Mouse (Mus musculus) stomach, embryonic 15.5 days (tissue): ENCODE measurements around the gene Pacs2. TPM values are rescaled to one million over a fixed set of nuclear protein-coding genes. Genes with fewer than 3 reads are reported as not detected.

Source experiments
- ATAC-seq: fragments of 200-750 bp; cut with Nextera tagmentation; 2 replicates; pipeline ENCODE4 v1.8.0; 2017; ENCODE audit warnings: low read depth, moderate number of reproducible peaks, moderate TSS enrichment; ENCODE audit not compliant: insufficient read depth, low FRiP score
- H3K27ac ChIP-seq: fragments of 300-500 bp; sonication (generic); 2 replicates; pipeline ENCODE4 v1.5.1; 2015; ENCODE audit warnings: mild to moderate bottlenecking, inconsistent platforms
- H3K27me3 ChIP-seq: fragments of 300-500 bp; sonication (generic); replicated peaks from 2 replicates; pipeline ENCODE4 v1.6.1; 2015; ENCODE audit warnings: inconsistent platforms
- H3K36me3 ChIP-seq: fragments of 300-500 bp; sonication (generic); 2 replicates; pipeline ENCODE4 v1.6.1; 2015; ENCODE audit warnings: inconsistent platforms
- H3K4me1 ChIP-seq: fragments of 300-500 bp; sonication (generic); 2 replicates; pipeline ENCODE4 v1.6.1; 2015; ENCODE audit warnings: inconsistent platforms
- H3K4me2 ChIP-seq: fragments of 300-500 bp; sonication (generic); 2 replicates; pipeline ENCODE4 v1.6.1; 2015; ENCODE audit warnings: mild to moderate bottlenecking, inconsistent platforms
- H3K4me3 ChIP-seq: fragments of 300-500 bp; sonication (generic); replicated peaks from 2 replicates; pipeline ENCODE4 v1.5.1; 2015; ENCODE audit warnings: inconsistent platforms
- H3K9ac ChIP-seq: fragments of 300-500 bp; sonication (generic); 2 replicates; pipeline ENCODE4 v1.6.1; 2015; ENCODE audit warnings: inconsistent platforms
- H3K9me3 ChIP-seq: fragments of 300-500 bp; sonication (generic); 2 replicates; pipeline ENCODE4 v1.6.1; 2016; ENCODE audit warnings: inconsistent platforms
- WGBS: fragments of 180-500 bp; shearing (Covaris S2); methylation state at CpG from one replicate; pipeline ENCODE4 v1.1.7; 2015; 5-methylcytosine and 5-hydroxymethylcytosine counted together
- polyA plus RNA-seq: library from polyadenylated mRNA; unstranded; fragments of >200 nt; fragmentation: Nextera tagmentation; extraction: Ambion mirVana; gene quantifications from 2 replicates; pipeline ENCODE4 v1.2.1, GENCODE M21; 2015

Pacs2 gene
- polyA plus RNA-seq, 1 experiment from 2014 or later: 12.1 TPM

DNA sequence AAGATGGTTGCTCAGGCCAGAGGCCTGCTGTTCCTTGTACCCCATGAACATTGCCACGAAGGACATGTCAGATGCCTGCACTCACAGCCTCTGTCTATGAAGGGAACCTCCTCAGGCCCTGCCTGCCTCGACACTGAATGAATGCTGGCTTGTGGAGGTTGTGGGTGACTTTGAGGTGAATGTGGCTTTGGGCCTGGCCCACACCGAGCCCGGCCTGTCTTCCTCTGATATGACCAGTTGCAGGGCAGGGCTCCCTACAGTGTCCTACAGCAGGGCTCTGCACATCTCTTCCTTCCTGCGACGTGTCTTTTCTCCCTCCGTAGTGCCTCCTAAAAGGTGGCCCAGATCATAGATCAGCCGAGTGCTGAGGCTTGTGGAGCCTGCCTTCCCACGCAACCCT lies 16.7 kb downstream of the Pacs2 start:
- H3K4me3 ChIP-seq: no peak overlapping the region
- peak overlapping the region; percentile 1; the same call in 1 of the 2 replicates for H3K27ac ChIP-seq
- H3K36me3 ChIP-seq: no peaks in the 10 kb centered on the region
- H3K4me2 ChIP-seq: no peak overlapping the region
- H3K9me3 ChIP-seq: no peaks in the 10 kb centered on the region
- H3K4me1 ChIP-seq: 0 out of 2 replicates have a peak, but pooled peaks cover 20% of the 10 kb centered on the region
- WGBS: 78% methylated on average over 9 of the region's 9 CpGs
- no peak overlapping the region for H3K9ac ChIP-seq
- H3K27me3 ChIP-seq: no peaks in the 10 kb centered on the region
- ATAC-seq: peak; percentile 68

DNA sequence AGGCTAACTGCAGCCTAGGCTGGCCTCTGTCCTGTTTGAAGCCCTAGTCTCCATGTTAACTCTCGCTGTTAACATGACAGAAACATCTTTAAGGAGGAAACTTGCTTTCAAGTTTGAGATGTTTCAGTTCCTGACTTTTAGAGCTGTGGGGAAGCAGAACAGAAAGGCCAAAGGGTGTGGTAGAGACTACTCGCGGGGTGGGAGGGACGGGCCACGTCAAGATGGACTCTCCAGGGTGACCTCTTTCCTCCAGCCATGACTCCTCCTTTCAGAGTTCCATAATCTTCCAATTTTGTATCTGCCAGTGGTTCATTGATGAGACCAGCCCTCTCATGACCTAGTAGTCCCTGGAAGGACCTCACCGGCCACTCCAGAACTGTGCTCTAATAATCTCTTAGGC lies 17.1 kb downstream of the Pacs2 start:
- Histone ChIP-seq H3K27ac (peak overlapping the region; percentile 1; the same call in 1 of the 2 replicates), H3K4me3 (no peak overlapping the region), H3K36me3 (no peaks in the 10 kb centered on the region), H3K9me3 (no peaks in the 10 kb centered on the region), H3K4me1 (0 out of 2 replicates have a peak, but pooled peaks cover 20% of the 10 kb centered on the region), H3K4me2 (no peak overlapping the region), H3K9ac (no peak overlapping the region), H3K27me3 (no peaks in the 10 kb centered on the region)
- 75% methylated on average over 6 of the region's 6 CpGs for WGBS
- no peak for ATAC-seq

DNA sequence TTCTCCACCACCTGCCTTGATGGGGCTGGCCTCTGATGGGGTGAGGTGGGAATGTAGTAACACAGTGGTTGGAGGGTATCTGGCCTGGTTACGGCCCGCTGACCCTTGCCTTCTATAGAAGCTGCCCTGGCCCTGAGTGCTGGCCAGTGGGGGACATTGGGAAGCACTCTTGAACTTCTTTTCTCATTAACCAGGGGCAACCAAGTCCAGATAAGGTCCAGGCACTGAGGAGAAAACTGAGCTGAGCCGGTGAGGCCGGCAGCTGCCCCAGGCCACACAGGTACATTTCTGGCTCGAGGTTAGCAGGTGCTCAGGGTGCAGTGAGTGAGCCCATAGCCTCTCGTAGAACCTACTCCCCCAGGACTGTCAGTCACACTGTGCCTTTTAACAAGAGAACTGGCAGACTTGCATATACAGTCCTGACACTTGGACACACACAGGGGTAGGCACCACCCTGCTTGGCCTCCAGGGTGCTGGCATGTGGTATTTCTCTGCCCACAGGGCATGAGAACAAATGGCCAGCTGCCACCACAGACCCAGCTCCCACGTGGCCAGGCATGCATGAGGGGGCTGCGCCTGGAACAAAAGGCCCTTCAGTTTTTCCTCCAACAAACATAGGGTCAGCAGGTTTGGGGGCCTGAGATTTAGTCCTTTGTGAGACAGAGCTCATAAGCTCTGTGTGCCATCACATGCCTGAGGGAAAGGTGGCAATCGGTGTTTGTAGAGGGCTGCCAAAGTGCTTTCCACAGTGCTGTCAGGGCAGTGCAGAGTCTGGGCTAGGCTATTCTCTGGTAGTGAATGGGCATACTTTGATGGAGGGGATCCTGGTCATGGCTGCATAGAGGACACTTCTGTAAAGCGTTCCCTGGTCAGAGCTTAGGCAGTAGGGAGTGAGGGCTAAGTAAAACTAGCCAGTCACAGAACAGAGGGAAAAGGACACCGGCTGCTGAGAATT lies 18.3 kb downstream of the Pacs2 start:
- ATAC-seq: no peak
- 0 out of 2 replicates have a peak, but pooled peaks cover 20% of the 10 kb centered on the region for H3K4me1 ChIP-seq
- 78% methylated on average over 11 of the region's 11 CpGs for WGBS

DNA sequence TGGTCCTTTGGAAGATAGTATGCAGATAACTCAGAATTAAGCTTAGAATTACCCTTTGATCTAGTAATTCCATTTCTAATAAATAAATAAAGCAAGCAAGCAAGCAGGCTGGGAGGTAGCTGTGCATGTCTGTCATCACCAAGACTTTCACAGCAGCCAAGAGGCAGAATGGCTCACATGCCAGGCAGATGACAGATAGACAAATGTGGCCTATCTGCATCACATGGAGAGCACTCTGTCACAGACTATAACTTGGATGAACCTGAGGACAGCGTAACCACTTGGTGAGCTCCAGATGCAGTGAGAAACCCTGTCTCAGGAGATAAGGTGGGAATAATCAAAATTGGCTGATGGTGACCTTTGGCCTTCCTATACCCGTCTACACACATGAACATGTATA lies 20.8 kb downstream of the Pacs2 start:
- no peak for ATAC-seq
- 0 out of 2 replicates have a peak, but pooled peaks cover 13% of the 10 kb centered on the region for H3K4me1 ChIP-seq
- no peak overlapping the region for H3K9ac ChIP-seq
- H3K4me3 ChIP-seq: no peak overlapping the region
- no peaks in the 10 kb centered on the region for H3K27me3 ChIP-seq
- H3K4me2 ChIP-seq: no peak overlapping the region
- H3K27ac ChIP-seq: no peak overlapping the region
- 62% methylated on average over 2 of the region's 2 CpGs for WGBS
- no peaks in the 10 kb centered on the region for H3K36me3 ChIP-seq
- no peaks in the 10 kb centered on the region for H3K9me3 ChIP-seq

More for the DNA sequence above, 18.3 kb downstream of the Pacs2 start:
- Histone ChIP-seq H3K4me2 (no peak overlapping the region), H3K4me3 (no peak overlapping the region), H3K27ac (no peak overlapping the region), H3K36me3 (no peaks in the 10 kb centered on the region), H3K27me3 (no peaks in the 10 kb centered on the region), H3K9ac (no peak overlapping the region), H3K9me3 (no peaks in the 10 kb centered on the region)

DNA sequence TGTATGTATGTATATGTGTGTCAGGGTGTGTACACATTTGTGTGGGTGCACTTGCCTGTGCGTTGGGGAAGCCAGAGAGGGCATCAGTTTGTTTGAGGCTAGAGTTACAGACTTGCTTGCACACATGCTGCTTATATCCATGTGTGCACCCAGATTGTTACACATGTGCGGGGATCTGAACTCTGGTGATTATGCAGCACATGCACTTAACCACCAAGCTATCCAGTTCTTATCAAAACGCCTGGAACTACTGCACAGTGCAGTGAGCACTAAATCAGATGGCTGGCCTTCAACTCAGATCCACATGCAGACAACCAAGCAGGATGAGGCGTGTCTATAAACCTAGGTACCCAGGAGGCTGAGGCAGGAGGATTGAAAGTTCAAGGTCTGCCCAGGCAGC lies 22.7 kb downstream of the Pacs2 start:
- 85% methylated on average over 4 of the region's 4 CpGs for WGBS
- H3K27me3 ChIP-seq: no peaks in the 10 kb centered on the region
- H3K4me2 ChIP-seq: no peak overlapping the region
- no peak overlapping the region for H3K27ac ChIP-seq
- no peaks in the 10 kb centered on the region for H3K36me3 ChIP-seq
- H3K9ac ChIP-seq: no peak overlapping the region
- H3K4me1 ChIP-seq: 0 out of 2 replicates have a peak, but pooled peaks cover 6% of the 10 kb centered on the region
- H3K4me3 ChIP-seq: no peak overlapping the region
- ATAC-seq: no peak
- H3K9me3 ChIP-seq: no peaks in the 10 kb centered on the region

DNA sequence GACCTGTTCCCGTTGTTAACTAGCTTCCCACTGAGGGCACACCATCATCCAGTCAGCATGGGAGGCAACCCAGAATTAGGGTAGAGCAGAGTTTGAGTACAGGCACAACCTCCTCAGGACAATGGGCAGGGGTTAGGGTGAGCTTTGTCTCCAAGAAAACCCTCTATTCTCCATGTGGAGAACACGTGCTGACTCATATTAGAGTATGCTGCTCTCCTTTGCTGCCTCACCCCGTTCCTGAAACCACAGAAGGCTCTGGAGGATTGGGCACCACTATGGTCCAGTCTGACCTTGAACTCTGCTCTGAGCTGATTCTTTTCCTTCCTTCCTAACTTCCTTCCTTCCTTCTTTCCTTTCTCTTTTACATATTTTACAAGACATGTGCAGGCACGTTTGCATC lies 24.1 kb downstream of the Pacs2 start:
- WGBS: 84% methylated on average over 4 of the region's 4 CpGs
- no peak overlapping the region for H3K4me3 ChIP-seq

DNA sequence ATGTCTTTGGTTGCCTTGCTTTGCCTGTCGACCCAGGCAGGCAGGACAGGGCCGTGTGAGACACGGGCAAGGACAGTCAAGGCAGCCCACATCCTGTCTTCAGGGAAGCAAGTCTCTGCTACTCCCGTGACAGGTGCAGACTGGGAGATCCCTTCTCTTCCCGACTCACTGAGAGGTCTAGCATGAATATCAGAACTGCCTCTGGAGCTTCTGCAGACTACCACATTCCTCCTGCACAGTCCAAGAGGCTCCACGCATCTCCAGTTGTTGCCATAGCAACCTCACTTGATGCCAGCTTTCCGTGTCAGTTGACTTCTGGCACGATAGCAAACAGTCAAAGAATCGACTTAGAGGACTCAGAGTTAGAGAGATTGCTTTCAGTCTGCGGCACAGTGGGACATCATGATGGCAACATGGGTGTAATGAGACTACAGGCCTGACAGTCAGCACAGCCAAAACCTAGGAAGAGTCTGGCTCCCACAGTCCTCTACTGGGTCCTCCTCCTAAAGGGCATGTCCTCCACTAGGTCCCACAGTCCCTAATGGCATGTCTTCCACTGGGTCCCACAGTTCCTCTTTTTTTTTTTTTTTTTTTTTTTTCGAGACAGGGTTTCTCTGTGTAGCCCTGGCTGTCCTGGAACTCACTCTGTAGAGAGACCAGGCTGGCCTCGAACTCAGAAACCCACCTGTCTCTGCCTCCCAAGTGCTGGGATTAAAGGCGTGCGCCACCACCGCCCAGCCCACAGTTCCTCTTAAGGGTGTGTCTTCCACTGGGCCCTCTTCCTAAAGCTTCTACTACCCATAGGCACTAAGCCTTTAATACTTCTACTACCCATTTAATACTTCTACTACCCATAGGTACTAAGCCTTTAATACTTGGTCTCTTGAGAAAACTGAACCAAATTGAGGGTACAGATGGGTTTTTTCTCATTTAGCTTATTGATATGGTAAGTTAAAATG lies 27.5 kb downstream of the Pacs2 start:
- ATAC-seq: no peak
- no peak overlapping the region for H3K27ac ChIP-seq
- peaks cover 17% of the 10 kb centered on the region for H3K36me3 ChIP-seq
- no peaks in the 10 kb centered on the region for H3K4me1 ChIP-seq
- H3K9ac ChIP-seq: no peak overlapping the region
- H3K4me2 ChIP-seq: no peak overlapping the region
- no peaks in the 10 kb centered on the region for H3K27me3 ChIP-seq
- no peaks in the 10 kb centered on the region for H3K9me3 ChIP-seq
- H3K4me3 ChIP-seq: no peak overlapping the region
- WGBS: 62% methylated on average over 15 of the region's 15 CpGs

More for the DNA sequence above, 24.1 kb downstream of the Pacs2 start:
- H3K9ac ChIP-seq: no peak overlapping the region
- H3K27me3 ChIP-seq: no peaks in the 10 kb centered on the region
- no peaks in the 10 kb centered on the region for H3K4me1 ChIP-seq
- no peak overlapping the region for H3K27ac ChIP-seq
- no peak for ATAC-seq
- no peak overlapping the region for H3K4me2 ChIP-seq
- no peaks in the 10 kb centered on the region for H3K36me3 ChIP-seq
- H3K9me3 ChIP-seq: no peaks in the 10 kb centered on the region

DNA sequence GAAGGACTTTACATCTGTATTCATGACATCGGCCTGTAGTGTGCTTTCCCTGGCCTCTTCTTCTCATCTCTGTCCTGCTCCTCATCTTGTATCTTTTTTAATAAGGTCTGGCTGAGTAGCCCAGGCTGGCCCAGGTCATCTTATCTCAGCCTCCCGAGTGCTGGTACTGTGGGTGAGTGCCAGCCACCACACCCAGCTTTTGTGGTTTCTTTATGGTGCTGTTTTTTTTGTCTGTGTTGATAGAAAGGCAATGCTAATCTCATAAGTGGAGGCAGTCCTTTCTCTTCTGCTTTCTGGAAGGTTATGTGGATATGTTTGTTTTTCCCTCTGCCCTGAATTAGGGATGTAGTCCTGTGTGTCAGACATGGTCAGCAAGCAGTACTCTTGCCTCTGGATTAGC lies 28.2 kb downstream of the Pacs2 start:
- Histone ChIP-seq H3K4me2 (no peak overlapping the region), H3K27ac (no peak overlapping the region), H3K4me3 (no peak overlapping the region), H3K36me3 (peaks cover 22% of the 10 kb centered on the region), H3K9ac (no peak overlapping the region), H3K9me3 (no peaks in the 10 kb centered on the region), H3K4me1 (no peaks in the 10 kb centered on the region), H3K27me3 (no peaks in the 10 kb centered on the region)
- ATAC-seq: peak; percentile 73
- WGBS: 71% methylated on average over 2 of the region's 2 CpGs

DNA sequence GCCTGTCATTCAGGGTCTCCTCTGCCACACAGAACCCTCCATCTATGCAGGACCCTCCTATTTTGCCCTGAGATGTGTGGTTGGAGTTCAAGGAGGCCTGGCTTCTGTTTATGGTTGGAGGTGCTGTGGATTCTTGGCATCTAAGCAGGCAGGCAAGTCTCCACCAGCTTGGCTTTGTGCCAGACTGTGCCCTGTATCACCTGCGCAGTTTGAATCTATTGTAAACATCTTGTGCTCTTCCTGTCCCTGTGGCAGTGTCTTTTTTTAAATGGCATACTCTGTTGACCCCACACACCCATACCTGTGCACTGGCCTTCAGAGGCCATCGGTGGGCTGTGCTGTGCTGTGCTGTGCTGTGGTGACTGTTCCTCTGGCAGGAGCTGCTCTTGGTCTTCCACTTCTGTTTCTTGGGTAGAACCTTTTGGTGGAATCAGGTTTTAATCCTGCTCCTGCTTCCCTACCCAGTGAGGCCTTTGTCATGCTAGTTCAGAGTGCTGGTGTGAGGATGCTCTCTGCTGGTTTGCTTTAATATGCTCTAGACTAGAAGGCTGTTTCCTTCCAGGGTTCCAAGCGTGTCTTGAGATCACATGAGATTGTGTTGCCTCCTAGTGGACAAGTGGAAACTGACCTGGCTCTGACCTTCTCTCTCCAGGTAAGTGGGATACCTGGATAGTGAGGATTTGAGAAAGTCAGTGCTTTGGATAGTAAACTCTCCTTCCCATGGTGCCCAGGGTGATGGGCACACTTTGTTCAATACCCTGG lies 30.8 kb downstream of the Pacs2 start:
- Histone ChIP-seq H3K9me3 (no peaks in the 10 kb centered on the region), H3K4me1 (no peaks in the 10 kb centered on the region), H3K27me3 (no peaks in the 10 kb centered on the region), H3K27ac (no peak overlapping the region), H3K4me3 (no peak overlapping the region), H3K9ac (no peak overlapping the region), H3K36me3 (peaks cover 32% of the 10 kb centered on the region), H3K4me2 (no peak overlapping the region)
- no peak for ATAC-seq
- 65% methylated on average over 3 of the region's 3 CpGs for WGBS

DNA sequence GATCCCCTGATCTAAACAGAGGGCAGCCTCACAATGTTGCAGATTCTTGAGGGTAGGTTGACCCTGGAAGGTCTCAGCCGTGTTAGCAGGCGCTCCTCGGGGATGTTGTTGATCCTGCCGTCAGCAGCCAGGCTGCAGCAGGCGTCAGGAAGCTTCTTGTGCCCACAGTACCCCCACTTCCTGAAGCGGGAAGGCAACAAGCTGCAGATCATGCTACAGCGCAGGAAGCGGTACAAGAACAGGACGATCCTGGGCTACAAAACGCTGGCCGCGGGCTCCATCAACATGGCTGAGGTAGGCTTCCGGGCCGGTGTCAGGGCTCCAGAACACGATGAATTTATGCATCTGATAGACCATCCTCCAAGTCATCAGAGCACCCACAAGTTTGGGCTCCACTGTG lies 32.6 kb downstream of the Pacs2 start:
- Histone ChIP-seq H3K9ac (no peak overlapping the region), H3K4me1 (no peaks in the 10 kb centered on the region), H3K4me2 (no peak overlapping the region), H3K36me3 (peaks cover 32% of the 10 kb centered on the region), H3K4me3 (no peak overlapping the region), H3K9me3 (no peaks in the 10 kb centered on the region), H3K27ac (no peak overlapping the region), H3K27me3 (no peaks in the 10 kb centered on the region)
- 85% methylated on average over 15 of the region's 15 CpGs for WGBS
- ATAC-seq: no peak

DNA sequence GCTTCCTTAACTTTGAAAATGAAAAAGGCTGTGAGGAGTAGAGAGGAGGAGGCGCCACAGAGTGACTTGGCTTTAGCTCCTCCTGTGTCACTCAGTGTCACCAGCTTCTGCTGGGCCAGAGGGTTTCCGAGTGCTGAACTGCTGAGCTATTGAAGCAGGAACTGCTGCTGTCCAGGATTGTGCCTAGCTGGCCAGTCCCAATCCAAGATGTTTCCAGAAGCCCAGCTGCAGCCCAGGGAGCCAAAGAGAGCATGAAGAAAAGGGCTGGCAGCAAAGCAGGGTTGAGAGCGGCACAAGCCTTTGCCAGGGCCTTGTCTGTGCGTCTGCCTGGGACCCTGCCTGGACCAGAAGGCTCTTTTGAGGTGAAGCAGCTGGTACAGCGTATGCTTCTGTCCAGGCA lies 33.8 kb downstream of the Pacs2 start:
- WGBS: 90% methylated on average over 5 of the region's 5 CpGs
- H3K4me1 ChIP-seq: no peaks in the 10 kb centered on the region
- no peak for ATAC-seq
- H3K9ac ChIP-seq: no peak overlapping the region
- H3K27ac ChIP-seq: no peak overlapping the region
- no peaks in the 10 kb centered on the region for H3K9me3 ChIP-seq
- H3K4me2 ChIP-seq: no peak overlapping the region
- H3K4me3 ChIP-seq: no peak overlapping the region
- H3K36me3 ChIP-seq: peaks cover 38% of the 10 kb centered on the region
- H3K27me3 ChIP-seq: no peaks in the 10 kb centered on the region
